Mouse (Mus musculus) midbrain, embryonic 11.5 days (tissue): ENCODE data around the gene Ucn2. TPM values are rescaled to one million over a fixed set of nuclear protein-coding genes. Genes with fewer than 3 reads are reported as not detected.

Experiments
- ATAC-seq: fragments of 200-750 bp; cut with Nextera tagmentation; 2 replicates; pipeline ENCODE4 v1.8.0; 2017; ENCODE audit warnings: moderate TSS enrichment, moderate library complexity; ENCODE audit not compliant: low FRiP score
- DNase-seq: peaks from one replicate; pipeline ENCODE4 v3.0.0; 2015; ENCODE audit warnings: low spot score; ENCODE audit errors: missing footprints
- H3K27ac ChIP-seq: fragments of 300-500 bp; sonication (generic); 2 replicates; pipeline ENCODE4 v1.5.1; 2014; ENCODE audit warnings: low read depth, low read length
- H3K27me3 ChIP-seq: fragments of 300-500 bp; sonication (generic); 2 replicates; pipeline ENCODE4 v1.6.1; 2014; ENCODE audit warnings: mild to moderate bottlenecking, low read length, moderate library complexity, mixed read lengths; ENCODE audit not compliant: control insufficient read depth, insufficient read depth
- H3K36me3 ChIP-seq: fragments of 300-500 bp; sonication (generic); 2 replicates; pipeline ENCODE4 v1.6.1; 2014; ENCODE audit warnings: mild to moderate bottlenecking, low read length, moderate library complexity, mixed read lengths; ENCODE audit not compliant: control insufficient read depth, insufficient read depth
- H3K4me1 ChIP-seq: fragments of 300-500 bp; sonication (generic); 2 replicates; pipeline ENCODE4 v1.6.1; 2014; ENCODE audit warnings: low read length; ENCODE audit not compliant: control insufficient read depth, insufficient read depth
- H3K4me2 ChIP-seq: fragments of 300-500 bp; sonication (generic); 2 replicates; pipeline ENCODE4 v1.6.1; 2014; ENCODE audit warnings: mild to moderate bottlenecking, moderate library complexity
- H3K4me3 ChIP-seq: fragments of 300-500 bp; sonication (generic); 2 replicates; pipeline ENCODE4 v1.5.1; 2014; ENCODE audit warnings: low read depth, low read length
- H3K9ac ChIP-seq: fragments of 300-500 bp; sonication (generic); 2 replicates; pipeline ENCODE4 v1.6.1; 2014; ENCODE audit warnings: low read length
- H3K9me3 ChIP-seq: fragments of 300-500 bp; sonication (generic); 2 replicates; pipeline ENCODE4 v1.6.1; 2016; ENCODE audit warnings: low read length; ENCODE audit not compliant: control insufficient read depth
- WGBS: fragments of 180-500 bp; shearing (Covaris S2); extraction: QIAGEN DNeasy Blood & Tissue Kit; methylation state at CpG from one replicate; pipeline ENCODE4 v1.1.7; 2014; 5-methylcytosine and 5-hydroxymethylcytosine counted together
- polyA plus RNA-seq: library from polyadenylated mRNA; unstranded; fragments of >200 nt; fragmentation: Nextera tagmentation; extraction: Ambion mirVana; gene quantifications from 2 replicates; pipeline ENCODE4 v1.2.1, GENCODE M21; 2014

Gene Ucn2
- 0.15 TPM in 1 of 2 replicates, not detected in the other for polyA plus RNA-seq

- Histone ChIP-seq H3K9me3 (no peaks in the 10 kb centered on the region), H3K36me3 (no peaks in the 10 kb centered on the region), H3K9ac (no peak within 1 kb of the TSS), H3K4me2 (no peak within 1 kb of the TSS), H3K4me1 (peaks cover 2% of the 10 kb centered on the region; the same call in 1 of the 2 replicates), H3K27me3 (no peaks in the 10 kb centered on the region; the same call in 1 of the 2 replicates), H3K4me3 (no peak within 1 kb of the TSS), H3K27ac (no peak within 1 kb of the TSS)
- 89% methylated on average over 4 of the region's 4 CpGs for WGBS
- DNase-seq, result no peak
- ATAC-seq, result no peak
Observed at GRCm38 (mm10) chr9:108985710-108986109, at the start of gene Ucn2. Gene Ucn2 (plus strand): TSS chr9:108986010.

GRCm38 (mm10) chr9:108936418-108937364 lies 49.1 kb upstream of the Ucn2 start, which contains the start of gene Uqcrc1:
Gene Uqcrc1 (plus strand): TSS chr9:108936633.
- Histone ChIP-seq H3K4me3 (peak within 1 kb of the TSS; percentile 93), H3K9ac (peak within 1 kb of the TSS; percentile 87), H3K36me3 (peaks cover 7% of the 10 kb centered on the region), H3K27ac (no peak within 1 kb of the TSS), H3K27me3 (no peaks in the 10 kb centered on the region), H3K4me2 (peak within 1 kb of the TSS; percentile 52), H3K4me1 (peaks cover 5% of the 10 kb centered on the region), H3K9me3 (no peaks in the 10 kb centered on the region)
- DNase-seq, result peak; percentile 100
- peak; percentile 88 for ATAC-seq
- WGBS, result 1% methylated on average over 58 of the region's 58 CpGs

- 81% methylated on average over 9 of the region's 9 CpGs for WGBS
- Histone ChIP-seq H3K27ac (no peak overlapping the region), H3K4me1 (no peaks in the 10 kb centered on the region), H3K9me3 (no peaks in the 10 kb centered on the region), H3K9ac (no peak overlapping the region), H3K36me3 (peaks cover 40% of the 10 kb centered on the region), H3K27me3 (no peaks in the 10 kb centered on the region), H3K4me2 (no peak overlapping the region), H3K4me3 (no peak overlapping the region)
- no peak for DNase-seq
- no peak for ATAC-seq
Observed at GRCm38 (mm10) chr9:108945111-108945510, 40.7 kb upstream of the Ucn2 start.

- Histone ChIP-seq H3K4me2 (no peak overlapping the region), H3K27me3 (no peaks in the 10 kb centered on the region), H3K4me1 (no peaks in the 10 kb centered on the region), H3K4me3 (no peak overlapping the region), H3K36me3 (peaks cover 44% of the 10 kb centered on the region), H3K9ac (no peak overlapping the region), H3K9me3 (no peaks in the 10 kb centered on the region), H3K27ac (no peak overlapping the region)
- DNase-seq, result no peak
- 92% methylated on average over 5 of the region's 5 CpGs for WGBS
- no peak for ATAC-seq
Observed at GRCm38 (mm10) chr9:108945608-108946007, 40.2 kb upstream of the Ucn2 start.

GRCm38 (mm10) chr9:108949231-108949966 lies 36.4 kb upstream of the Ucn2 start:
- Histone ChIP-seq H3K27me3 (peaks cover 10% of the 10 kb centered on the region), H3K4me2 (no peak overlapping the region), H3K36me3 (peaks cover 44% of the 10 kb centered on the region), H3K4me3 (no peak overlapping the region), H3K9me3 (no peaks in the 10 kb centered on the region), H3K9ac (no peak overlapping the region), H3K27ac (no peak overlapping the region), H3K4me1 (0 out of 2 replicates have a peak, but pooled peaks cover 2% of the 10 kb centered on the region)
- WGBS, result 85% methylated on average over 13 of the region's 13 CpGs
- ATAC-seq, result no peak
- DNase-seq, result no peak

GRCm38 (mm10) chr9:108949967-108950728 lies 35.7 kb upstream of the Ucn2 start:
- Histone ChIP-seq H3K27me3 (peaks cover 10% of the 10 kb centered on the region), H3K9ac (no peak overlapping the region), H3K36me3 (peaks cover 38% of the 10 kb centered on the region), H3K4me3 (no peak overlapping the region), H3K4me1 (0 out of 2 replicates have a peak, but pooled peaks cover 2% of the 10 kb centered on the region), H3K27ac (no peak overlapping the region), H3K9me3 (no peaks in the 10 kb centered on the region), H3K4me2 (no peak overlapping the region)
- WGBS, result 83% methylated on average over 9 of the region's 9 CpGs
- no peak for DNase-seq
- no peak for ATAC-seq

GRCm38 (mm10) chr9:108953081-108953636 lies 32.7 kb upstream of the Ucn2 start, which contains the start of gene Col7a1:
Gene Col7a1 (plus strand): TSS chr9:108953586.
- 0 out of 2 replicates have a peak, but pooled peaks cover 2% of the 10 kb centered on the region for H3K4me1 ChIP-seq
- H3K36me3 ChIP-seq, result peaks cover 22% of the 10 kb centered on the region
- H3K4me2 ChIP-seq, result peak within 1 kb of the TSS; percentile 19; the same call in 1 of the 2 replicates
- no peak for ATAC-seq
- no peak within 1 kb of the TSS for H3K4me3 ChIP-seq
- H3K9ac ChIP-seq, result no peak within 1 kb of the TSS
- H3K9me3 ChIP-seq, result no peaks in the 10 kb centered on the region
- DNase-seq, result no peak
- no peak within 1 kb of the TSS for H3K27ac ChIP-seq
- WGBS, result 9% methylated on average over 15 of the region's 15 CpGs
- H3K27me3 ChIP-seq, result peaks cover 10% of the 10 kb centered on the region

- 0 out of 2 replicates have a peak, but pooled peaks cover 2% of the 10 kb centered on the region for H3K4me1 ChIP-seq
- WGBS, result 96% methylated on average over 11 of the region's 11 CpGs
- ATAC-seq (no peak), DNase-seq (no peak)
- no peaks in the 10 kb centered on the region for H3K9me3 ChIP-seq
- no peak overlapping the region for H3K27ac ChIP-seq
- H3K27me3 ChIP-seq, result peaks cover 10% of the 10 kb centered on the region
- no peak overlapping the region for H3K4me2 ChIP-seq
- no peak overlapping the region for H3K9ac ChIP-seq
- peaks cover 3% of the 10 kb centered on the region; the same call in 1 of the 2 replicates for H3K36me3 ChIP-seq
- H3K4me3 ChIP-seq, result no peak overlapping the region
Observed at GRCm38 (mm10) chr9:108955241-108955640, 30.6 kb upstream of the Ucn2 start.
